Mouse (Mus musculus): ENCODE measurements around the gene Srd5a1. TPM values are rescaled to one million over a fixed set of nuclear protein-coding genes. Genes with fewer than 3 reads are reported as not detected.
"Not testable (repeated sequence)": the region's sequence is repeated elsewhere in the genome, so short reads cannot be mapped to it uniquely, and the experiment has no call there.

Srd5a1 gene
- polyA plus RNA-seq, 1 experiment, result 3.2 TPM

DNA sequence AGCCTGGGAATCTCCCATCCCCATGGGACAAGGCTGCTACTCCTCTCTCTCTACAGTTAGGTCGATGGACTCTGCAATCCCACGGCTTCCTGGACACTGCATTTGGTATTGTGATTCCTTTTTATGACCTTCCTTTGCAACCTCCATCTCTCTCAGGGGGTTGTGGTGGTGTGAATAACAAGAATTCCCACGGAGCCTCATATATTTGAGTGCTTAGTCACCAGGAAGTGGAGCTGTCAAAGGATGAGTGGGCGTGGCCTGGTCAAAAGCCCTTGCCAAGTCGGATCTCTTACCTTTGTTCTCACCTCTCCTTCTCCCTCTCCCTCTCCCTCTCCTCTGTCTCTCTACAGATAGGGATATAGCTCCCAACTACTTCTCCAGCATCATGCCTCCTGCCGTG lies 25.4 kb downstream of the Srd5a1 start:
- H3K36me3 ChIP-seq (replicated peaks; ENCODE audit: low read length), result no peaks in the 10 kb centered on the region
- TF ChIP-seq FLI1 (IDR thresholded peaks at IDR 0.05; ENCODE audit: low read length) (no peak), GATA1 (IDR thresholded peaks at IDR 0.05; ENCODE audit: borderline replicate concordance, low read length) (no peak)
- 0 out of 2 replicates have a peak, but pooled peaks cover 4% of the 10 kb centered on the region for H3K4me1 ChIP-seq
- no peaks in the 10 kb centered on the region for H3K9me3 ChIP-seq
- H3K4me3 ChIP-seq (replicated peaks), result no peak overlapping the region
- H3K27me3 ChIP-seq (replicated peaks), result no peaks in the 10 kb centered on the region

DNA sequence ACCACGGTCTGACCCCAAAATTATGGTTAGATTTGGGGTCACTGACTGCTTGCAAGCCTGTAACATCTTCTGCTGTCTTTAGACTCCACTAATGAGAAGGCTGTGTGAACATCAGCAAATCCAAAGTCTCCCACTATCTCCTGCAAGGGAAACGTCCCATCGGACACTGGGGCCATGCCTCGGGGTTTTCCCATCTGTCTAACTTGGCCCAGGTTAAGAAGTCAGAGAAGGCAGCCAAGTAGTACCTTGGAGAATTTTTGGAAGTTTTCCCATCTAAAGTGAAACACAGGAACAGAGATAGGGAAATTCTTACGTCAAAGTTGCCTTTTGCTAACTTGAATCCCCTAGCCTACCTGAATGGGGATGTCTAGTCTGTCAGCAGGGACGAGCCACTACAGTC lies 27.7 kb downstream of the Srd5a1 start:
- Histone ChIP-seq H3K27me3 (replicated peaks) (no peaks in the 10 kb centered on the region), H3K4me1 (0 out of 2 replicates have a peak, but pooled peaks cover 4% of the 10 kb centered on the region), H3K9me3 (no peaks in the 10 kb centered on the region), H3K4me3 (replicated peaks) (no peak overlapping the region), H3K36me3 (replicated peaks; ENCODE audit: low read length) (no peaks in the 10 kb centered on the region)
- TF ChIP-seq FLI1 (IDR thresholded peaks at IDR 0.05; ENCODE audit: low read length) (no peak), GATA1 (IDR thresholded peaks at IDR 0.05; ENCODE audit: borderline replicate concordance, low read length) (no peak)

DNA sequence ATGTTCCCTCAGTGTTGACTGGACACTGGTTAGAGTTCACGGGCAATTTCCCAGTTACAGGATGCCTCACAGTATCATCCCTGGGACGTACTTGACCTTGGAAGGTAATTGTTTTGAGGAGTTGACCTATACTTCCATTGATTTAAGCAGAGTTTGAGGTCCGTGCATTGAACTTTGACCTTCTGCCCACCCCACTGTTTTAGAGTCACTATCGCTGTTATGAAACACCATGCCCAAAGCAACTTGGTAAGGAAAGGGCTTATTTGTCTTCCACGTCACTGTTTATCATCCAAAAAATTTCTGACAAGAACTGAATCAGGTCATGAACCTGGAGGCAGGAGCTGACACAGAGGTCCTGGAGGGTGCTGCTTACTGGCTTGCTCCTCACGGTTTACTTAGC lies 28.8 kb downstream of the Srd5a1 start:
- no peaks in the 10 kb centered on the region for H3K9me3 ChIP-seq
- no peaks in the 10 kb centered on the region for H3K36me3 ChIP-seq (replicated peaks; ENCODE audit: low read length)
- TF ChIP-seq FLI1 (IDR thresholded peaks at IDR 0.05; ENCODE audit: low read length) (no peak), GATA1 (IDR thresholded peaks at IDR 0.05; ENCODE audit: borderline replicate concordance, low read length) (no peak)

DNA sequence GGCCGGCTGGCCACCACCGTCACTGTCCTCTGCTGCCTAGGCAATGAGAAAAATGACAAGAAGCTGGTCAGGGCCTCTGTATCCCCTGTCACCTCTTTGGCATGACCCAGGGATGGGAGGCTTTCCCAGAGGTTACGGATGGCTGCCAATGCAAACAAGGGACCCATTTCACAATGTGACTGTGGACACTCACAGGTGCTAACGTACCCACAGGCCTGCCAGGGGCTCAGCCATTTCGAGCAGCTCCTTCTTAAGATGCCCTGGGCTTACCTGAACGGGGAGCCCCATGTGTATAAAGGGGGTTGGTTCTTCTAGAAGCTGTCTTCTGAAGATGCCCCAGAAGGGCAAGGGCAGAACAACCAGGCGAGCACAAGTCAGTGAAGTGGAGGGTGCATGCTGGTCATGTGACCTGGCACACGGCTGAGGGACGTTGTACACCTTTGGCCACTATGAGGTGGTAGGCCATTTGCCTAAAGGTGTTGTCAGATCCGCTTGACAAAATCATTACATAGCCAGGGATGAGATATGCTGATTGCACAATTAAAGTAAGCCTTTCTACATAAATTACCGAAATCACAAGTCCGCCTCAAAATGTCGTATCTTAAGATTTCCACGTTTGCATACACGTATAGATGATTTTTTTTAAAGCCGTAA lies 33.9 kb downstream of the Srd5a1 start:
- Histone ChIP-seq H3K4me3 (replicated peaks) (no peak overlapping the region), H3K4me1 (no peaks in the 10 kb centered on the region), H3K9me3 (no peaks in the 10 kb centered on the region), H3K27me3 (replicated peaks) (no peaks in the 10 kb centered on the region), H3K36me3 (replicated peaks; ENCODE audit: low read length) (no peaks in the 10 kb centered on the region)
- TF ChIP-seq GATA1 (IDR thresholded peaks at IDR 0.05; ENCODE audit: borderline replicate concordance, low read length), result no peak
- no peak for TF ChIP-seq FLI1 (IDR thresholded peaks at IDR 0.05; ENCODE audit: low read length)

More for the DNA sequence above, 28.8 kb downstream of the Srd5a1 start:
- 0 out of 2 replicates have a peak, but pooled peaks cover 4% of the 10 kb centered on the region for H3K4me1 ChIP-seq
- H3K27me3 ChIP-seq (replicated peaks), result no peaks in the 10 kb centered on the region
- no peak overlapping the region for H3K4me3 ChIP-seq (replicated peaks)

DNA sequence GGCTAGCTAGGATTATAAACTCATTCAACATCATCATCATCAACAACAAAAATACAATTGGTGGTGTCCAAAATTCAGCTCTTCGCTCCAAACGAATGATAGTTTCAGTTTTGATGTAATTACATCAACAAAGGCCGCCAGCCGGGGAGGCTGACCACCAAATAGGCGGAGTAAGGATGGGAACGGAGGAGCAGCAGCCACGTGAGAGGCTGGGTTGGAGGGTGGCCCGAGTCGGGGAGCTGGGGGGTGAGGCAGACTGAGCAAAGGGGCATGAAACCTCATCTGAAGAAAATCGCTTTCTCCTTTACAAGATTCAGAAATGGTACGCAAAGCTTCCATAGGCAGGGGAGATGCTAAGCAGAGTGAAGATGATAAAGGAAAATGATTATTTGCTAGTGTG lies 34.6 kb downstream of the Srd5a1 start:
- Histone ChIP-seq H3K9me3 (no peaks in the 10 kb centered on the region), H3K4me1 (no peaks in the 10 kb centered on the region), H3K36me3 (replicated peaks; ENCODE audit: low read length) (no peaks in the 10 kb centered on the region), H3K4me3 (replicated peaks) (no peak overlapping the region), H3K27me3 (replicated peaks) (no peaks in the 10 kb centered on the region)
- TF ChIP-seq FLI1 (IDR thresholded peaks at IDR 0.05; ENCODE audit: low read length), result no peak
- no peak for TF ChIP-seq GATA1 (IDR thresholded peaks at IDR 0.05; ENCODE audit: borderline replicate concordance, low read length)

DNA sequence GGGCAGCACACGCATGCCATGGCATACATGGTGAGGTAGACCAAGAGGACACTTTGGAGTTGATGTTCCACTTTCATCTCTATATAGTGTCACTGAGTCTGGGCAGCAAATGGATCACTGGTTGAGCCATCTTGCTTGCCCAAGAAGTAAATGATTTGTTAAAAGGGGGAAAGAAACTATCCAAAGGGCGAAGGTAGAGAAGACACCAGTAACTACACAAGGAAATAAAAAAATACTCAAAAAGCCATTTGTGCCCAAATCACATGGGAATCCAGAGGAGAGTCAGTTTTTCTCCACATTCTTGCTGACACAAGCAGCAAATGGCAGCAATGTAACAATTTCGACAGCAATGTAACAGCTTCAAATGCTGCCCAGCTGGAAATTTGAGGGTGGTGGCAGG lies 38.6 kb downstream of the Srd5a1 start:
- TF ChIP-seq GATA1 (IDR thresholded peaks at IDR 0.05; ENCODE audit: borderline replicate concordance, low read length) (no peak), FLI1 (IDR thresholded peaks at IDR 0.05; ENCODE audit: low read length) (no peak)
- H3K4me1 ChIP-seq, result no peaks in the 10 kb centered on the region
- H3K4me3 ChIP-seq (replicated peaks), result no peak overlapping the region

DNA sequence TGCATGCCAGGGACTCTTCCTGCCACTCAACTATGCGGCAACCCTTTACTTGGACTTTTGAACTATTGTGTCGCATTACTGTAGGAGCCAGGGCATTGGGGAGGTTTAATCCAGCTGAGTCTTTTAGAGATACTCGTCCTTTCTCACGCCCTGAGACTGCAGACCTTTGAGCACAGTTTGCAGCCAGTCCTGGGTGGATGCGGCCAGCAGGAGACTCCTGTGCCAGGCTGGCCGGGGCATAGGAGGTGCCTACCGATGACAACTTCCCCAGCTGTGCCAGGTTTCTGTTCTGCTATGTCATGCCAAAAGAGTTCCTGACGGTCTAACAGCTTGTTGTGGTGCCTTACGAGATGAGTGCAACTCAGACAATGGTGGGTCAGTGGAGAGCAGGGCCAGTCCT lies 42.0 kb downstream of the Srd5a1 start:
- H3K4me1 ChIP-seq, result no peaks in the 10 kb centered on the region
- TF ChIP-seq GATA1 (IDR thresholded peaks at IDR 0.05; ENCODE audit: borderline replicate concordance, low read length), result no peak
- TF ChIP-seq FLI1 (IDR thresholded peaks at IDR 0.05; ENCODE audit: low read length), result no peak

More for the DNA sequence above, 38.6 kb downstream of the Srd5a1 start:
- Histone ChIP-seq H3K9me3 (no peaks in the 10 kb centered on the region), H3K27me3 (replicated peaks) (no peaks in the 10 kb centered on the region), H3K36me3 (replicated peaks; ENCODE audit: low read length) (no peaks in the 10 kb centered on the region)

DNA sequence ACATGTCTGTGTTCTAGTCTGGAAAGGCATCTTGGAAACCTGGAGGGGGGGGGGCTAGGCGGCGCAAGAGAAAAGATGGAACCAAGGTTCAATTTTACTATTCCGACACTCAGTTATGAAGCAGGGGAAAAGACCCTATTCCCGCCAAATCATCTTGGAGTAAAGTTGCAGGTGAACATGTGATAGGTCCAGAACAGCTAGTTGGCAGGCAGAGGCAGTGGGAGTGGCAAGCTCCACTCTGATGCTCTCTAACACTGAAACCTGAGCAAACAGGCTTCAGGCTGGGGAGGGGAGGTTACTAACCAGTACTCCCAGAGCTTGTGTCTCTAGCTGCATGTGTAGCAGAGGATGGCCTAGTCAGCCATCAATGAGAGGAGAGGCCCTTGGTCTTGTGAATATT lies 45.8 kb downstream of the Srd5a1 start:
- H3K4me1 ChIP-seq; H3K27me3 ChIP-seq (replicated peaks); H3K36me3 ChIP-seq (replicated peaks; ENCODE audit: low read length); H3K4me3 ChIP-seq (replicated peaks); H3K9me3 ChIP-seq: not testable (repeated sequence)

More for the DNA sequence above, 42.0 kb downstream of the Srd5a1 start:
- Histone ChIP-seq H3K27me3 (replicated peaks) (no peaks in the 10 kb centered on the region), H3K4me3 (replicated peaks) (no peak overlapping the region), H3K9me3 (no peaks in the 10 kb centered on the region), H3K36me3 (replicated peaks; ENCODE audit: low read length) (no peaks in the 10 kb centered on the region)

DNA sequence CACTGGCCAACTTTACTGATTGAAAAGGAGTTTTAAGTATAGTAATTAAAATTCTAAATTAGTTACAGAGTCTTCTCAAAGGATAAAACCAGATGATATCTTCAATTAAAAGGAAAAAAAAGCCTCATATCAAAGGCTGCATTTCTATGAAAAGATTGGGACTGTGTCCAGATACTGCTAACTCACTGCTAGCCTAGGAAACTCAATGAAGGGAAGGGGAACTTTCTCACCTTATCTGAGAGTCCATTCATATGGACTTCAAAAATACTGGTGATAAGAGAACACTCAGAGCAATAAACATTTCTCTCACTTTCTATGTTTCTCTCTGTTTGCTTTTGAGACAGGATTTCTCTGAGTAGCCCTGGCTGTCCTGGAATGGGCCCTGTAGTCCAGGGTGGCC lies 46.7 kb downstream of the Srd5a1 start:
- no peak for TF ChIP-seq FLI1 (IDR thresholded peaks at IDR 0.05; ENCODE audit: low read length)
- no peak for TF ChIP-seq GATA1 (IDR thresholded peaks at IDR 0.05; ENCODE audit: borderline replicate concordance, low read length)
- no peaks in the 10 kb centered on the region for H3K36me3 ChIP-seq (replicated peaks; ENCODE audit: low read length)
- 0 out of 2 replicates have a peak, but pooled peaks cover 2% of the 10 kb centered on the region for H3K4me1 ChIP-seq

DNA sequence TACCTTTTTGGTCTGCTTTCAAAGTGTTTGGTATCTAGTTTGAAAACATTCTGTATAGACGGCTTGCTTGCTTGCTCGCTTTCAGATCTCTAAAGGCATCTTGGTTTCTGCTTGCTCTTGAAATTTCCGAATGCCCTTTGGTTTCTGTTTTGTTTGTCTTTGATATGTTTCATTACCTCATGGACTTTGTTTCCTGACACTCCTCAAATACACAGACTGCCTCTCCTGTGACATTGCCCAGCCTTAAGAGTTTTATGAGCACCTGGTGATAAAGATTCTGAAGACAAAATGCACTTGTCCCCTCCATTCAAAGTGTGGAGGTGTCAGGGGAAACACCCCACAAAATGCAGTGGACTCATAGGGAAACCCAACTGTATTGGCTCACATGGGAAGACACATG lies 47.3 kb downstream of the Srd5a1 start:
- Histone ChIP-seq H3K27me3 (replicated peaks) (peaks cover 3% of the 10 kb centered on the region), H3K4me3 (replicated peaks) (no peak overlapping the region), H3K36me3 (replicated peaks; ENCODE audit: low read length) (no peaks in the 10 kb centered on the region), H3K4me1 (0 out of 2 replicates have a peak, but pooled peaks cover 3% of the 10 kb centered on the region), H3K9me3 (no peaks in the 10 kb centered on the region)
- TF ChIP-seq FLI1 (IDR thresholded peaks at IDR 0.05; ENCODE audit: low read length), result no peak
- no peak for TF ChIP-seq GATA1 (IDR thresholded peaks at IDR 0.05; ENCODE audit: borderline replicate concordance, low read length)

More for the DNA sequence above, 46.7 kb downstream of the Srd5a1 start:
- peaks cover 3% of the 10 kb centered on the region for H3K27me3 ChIP-seq (replicated peaks)
- H3K4me3 ChIP-seq (replicated peaks), result no peak overlapping the region
- H3K9me3 ChIP-seq, result no peaks in the 10 kb centered on the region

All from megakaryocyte, embryonic 14.5 days (primary cell).